Mouse (Mus musculus) midbrain, postnatal 0 days (tissue): ENCODE results near the gene Rpl36. TPM values are rescaled to one million over a fixed set of nuclear protein-coding genes. Genes with fewer than 3 reads are reported as not detected.
"Not testable (repeated sequence)": the region's sequence is repeated elsewhere in the genome, so short reads cannot be mapped to it uniquely, and the experiment has no call there.

Source experiments
- ATAC-seq: fragments of 200-750 bp; cut with Nextera tagmentation; 2 replicates; pipeline ENCODE4 v1.8.0; 2017; ENCODE audit warnings: moderate number of reproducible peaks, mild to moderate bottlenecking, moderate TSS enrichment, moderate library complexity; ENCODE audit not compliant: low FRiP score
- DNase-seq: peaks from one replicate; pipeline ENCODE4 v3.0.0-alpha.2; 2015; ENCODE audit warnings: low spot score
- H3K27ac ChIP-seq: fragments of 300-500 bp; sonication (generic); 2 replicates; pipeline ENCODE4 v1.5.1; 2014; ENCODE audit warnings: low read depth, mild to moderate bottlenecking, low read length, mixed read lengths
- H3K27me3 ChIP-seq: fragments of 300-500 bp; sonication (generic); 2 replicates; pipeline ENCODE4 v1.6.1; 2014; ENCODE audit warnings: low read length, control low read depth, mixed read lengths; ENCODE audit not compliant: insufficient read depth
- H3K36me3 ChIP-seq: fragments of 300-500 bp; sonication (generic); 2 replicates; pipeline ENCODE4 v1.6.1; 2014; ENCODE audit warnings: low read length, control low read depth, mixed read lengths; ENCODE audit not compliant: insufficient read depth
- H3K4me1 ChIP-seq: fragments of 300-500 bp; sonication (generic); 2 replicates; pipeline ENCODE4 v1.6.1; 2014; ENCODE audit warnings: mild to moderate bottlenecking, control low read depth, antibody characterized with exemption, low read length, mixed read lengths; ENCODE audit not compliant: insufficient read depth
- H3K4me2 ChIP-seq: fragments of 300-500 bp; sonication (generic); 2 replicates; pipeline ENCODE4 v1.6.1; 2014; ENCODE audit warnings: low read depth, mild to moderate bottlenecking, low read length, mixed read lengths; ENCODE audit not compliant: poor library complexity, severe bottlenecking
- H3K4me3 ChIP-seq: fragments of 300-500 bp; sonication (generic); 2 replicates; pipeline ENCODE4 v1.5.1; 2014; ENCODE audit warnings: low read depth, mild to moderate bottlenecking, low read length, moderate library complexity
- H3K9ac ChIP-seq: fragments of 300-500 bp; sonication (generic); replicated peaks from 2 replicates; pipeline ENCODE4 v1.6.1; 2014; ENCODE audit warnings: mild to moderate bottlenecking, low read length, moderate library complexity, mixed read lengths; ENCODE audit not compliant: poor library complexity, severe bottlenecking
- H3K9me3 ChIP-seq: fragments of 300-500 bp; sonication (generic); 2 replicates; pipeline ENCODE4 v1.6.1; 2016; ENCODE audit warnings: low read length, control low read depth
- CTCF ChIP-seq: IDR thresholded peaks from 2 replicates; pipeline ENCODE4 v1.5.1; 2016; ENCODE audit warnings: antibody characterized with exemption, mild to moderate bottlenecking
- WGBS: fragments of 180-500 bp; shearing (Covaris S2); extraction: QIAGEN DNeasy Blood & Tissue Kit; methylation state at CpG from one replicate; pipeline ENCODE4 v1.1.7; 2014; 5-methylcytosine and 5-hydroxymethylcytosine counted together
- polyA plus RNA-seq: library from polyadenylated mRNA; unstranded; fragments of >200 nt; fragmentation: Nextera tagmentation; extraction: Ambion mirVana; gene quantifications from 2 replicates; pipeline ENCODE4 v1.2.1, GENCODE M21; 2015
- total RNA-seq: library from RNA; depleted of rRNA; stranded (reverse); fragments of >200 nt; gene quantifications from 2 replicates; pipeline ENCODE4 v1.2.3, GENCODE M21; 2014

The Rpl36 gene
- total and polyA plus RNA-seq, 2 experiments from 2014 or later = 1,008 to 1,089 TPM

DNA sequence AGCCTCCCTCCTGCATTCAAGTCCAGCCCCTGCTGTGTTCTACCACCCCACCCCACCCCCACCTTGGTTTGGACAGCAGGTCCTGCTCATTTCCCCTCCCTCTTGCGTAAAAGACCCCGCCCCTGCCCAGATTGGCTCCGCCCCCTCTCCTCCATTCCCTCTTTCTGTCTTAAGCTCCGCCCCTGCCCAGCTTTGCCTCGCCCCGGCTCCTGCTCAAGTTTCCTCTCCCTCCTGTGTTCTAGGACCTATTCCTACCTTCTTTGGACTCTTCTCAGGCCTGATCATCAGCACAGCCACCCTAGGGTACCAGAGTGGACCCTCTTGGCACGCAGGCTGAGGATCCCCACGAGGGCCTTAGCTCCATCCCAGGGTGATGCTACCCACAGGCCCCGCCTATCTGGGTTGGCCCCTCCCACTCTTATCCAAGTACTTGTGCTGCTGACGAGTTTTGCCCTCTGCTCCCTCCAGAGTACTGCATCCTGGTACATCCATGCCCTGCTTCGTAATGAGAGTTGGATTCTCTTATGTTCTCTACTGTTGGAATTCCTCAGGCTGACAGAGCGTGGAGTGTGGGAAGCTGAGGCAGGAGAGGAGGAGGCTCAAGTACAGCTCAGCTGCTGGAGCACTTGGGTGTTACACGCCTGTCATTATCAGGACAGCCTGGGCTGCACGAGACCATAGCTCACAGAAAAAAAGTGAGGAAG is 1.2 kb upstream of the Rpl36 start:
- no peak overlapping the region for H3K4me3 ChIP-seq
- DNase-seq (no peak), ATAC-seq (no peak)
- no peak overlapping the region for H3K27ac ChIP-seq
- H3K9ac ChIP-seq = no peak overlapping the region
- WGBS = 19% methylated on average over 14 of the region's 14 CpGs
- H3K4me2 ChIP-seq = no peak overlapping the region
- H3K27me3 ChIP-seq = no peaks in the 10 kb centered on the region
- H3K9me3 ChIP-seq = no peaks in the 10 kb centered on the region
- peaks cover 33% of the 10 kb centered on the region for H3K36me3 ChIP-seq
- H3K4me1 ChIP-seq = peaks cover 15% of the 10 kb centered on the region
- TF ChIP-seq CTCF = no peak

DNA sequence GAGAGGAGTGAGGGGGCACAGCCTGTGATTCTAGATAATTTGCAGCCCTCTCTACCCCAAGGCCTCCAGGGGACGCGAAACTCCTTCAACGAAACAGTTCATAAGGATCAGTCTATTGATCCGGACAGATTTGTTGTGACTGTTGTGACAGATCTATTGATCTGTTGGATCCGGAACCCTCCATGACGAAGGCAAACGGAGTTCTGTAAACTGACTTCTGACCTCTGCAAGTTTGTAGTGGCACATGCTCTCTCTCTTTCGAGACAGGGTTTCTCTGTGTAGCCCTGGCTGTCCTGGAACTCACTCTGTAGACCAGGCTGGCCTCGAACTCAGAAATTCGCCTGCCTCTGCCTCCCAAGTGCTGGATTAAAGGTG is 664 bp upstream of the Rpl36 start:
- 78% methylated on average over 10 of the region's 10 CpGs for WGBS
- Histone ChIP-seq H3K4me1 (peaks cover 15% of the 10 kb centered on the region), H3K36me3 (peaks cover 34% of the 10 kb centered on the region)
- ATAC-seq, H3K9ac ChIP-seq, H3K27me3 ChIP-seq, H3K27ac ChIP-seq, H3K4me2 ChIP-seq, H3K9me3 ChIP-seq, DNase-seq, H3K4me3 ChIP-seq: not testable (repeated sequence)

DNA sequence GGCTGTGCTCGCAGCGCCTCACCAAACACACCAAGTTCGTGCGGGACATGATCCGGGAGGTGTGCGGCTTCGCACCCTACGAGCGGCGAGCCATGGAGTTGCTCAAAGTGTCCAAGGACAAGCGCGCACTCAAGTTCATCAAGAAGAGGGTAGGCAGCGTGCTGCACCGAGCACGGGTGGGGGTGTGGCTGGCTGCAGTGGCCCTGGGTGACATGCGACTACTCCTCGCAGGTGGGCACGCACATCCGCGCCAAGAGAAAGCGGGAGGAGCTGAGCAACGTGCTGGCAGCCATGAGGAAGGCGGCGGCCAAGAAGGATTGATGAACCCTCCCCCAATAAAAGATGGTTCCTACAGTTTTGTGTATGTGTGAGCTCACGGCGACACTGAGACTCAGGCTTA is 677 bp downstream of the Rpl36 start:
- Histone ChIP-seq H3K9ac (peak overlapping the region; percentile 69), H3K4me2 (peak overlapping the region; percentile 75), H3K27ac (peak overlapping the region; percentile 95), H3K36me3 (peaks cover 45% of the 10 kb centered on the region), H3K4me3 (peak overlapping the region; percentile 65)
- ATAC-seq, H3K9me3 ChIP-seq, DNase-seq, H3K27me3 ChIP-seq, H3K4me1 ChIP-seq: not testable (repeated sequence)
- WGBS = 4% methylated on average over 24 of the region's 26 CpGs

DNA sequence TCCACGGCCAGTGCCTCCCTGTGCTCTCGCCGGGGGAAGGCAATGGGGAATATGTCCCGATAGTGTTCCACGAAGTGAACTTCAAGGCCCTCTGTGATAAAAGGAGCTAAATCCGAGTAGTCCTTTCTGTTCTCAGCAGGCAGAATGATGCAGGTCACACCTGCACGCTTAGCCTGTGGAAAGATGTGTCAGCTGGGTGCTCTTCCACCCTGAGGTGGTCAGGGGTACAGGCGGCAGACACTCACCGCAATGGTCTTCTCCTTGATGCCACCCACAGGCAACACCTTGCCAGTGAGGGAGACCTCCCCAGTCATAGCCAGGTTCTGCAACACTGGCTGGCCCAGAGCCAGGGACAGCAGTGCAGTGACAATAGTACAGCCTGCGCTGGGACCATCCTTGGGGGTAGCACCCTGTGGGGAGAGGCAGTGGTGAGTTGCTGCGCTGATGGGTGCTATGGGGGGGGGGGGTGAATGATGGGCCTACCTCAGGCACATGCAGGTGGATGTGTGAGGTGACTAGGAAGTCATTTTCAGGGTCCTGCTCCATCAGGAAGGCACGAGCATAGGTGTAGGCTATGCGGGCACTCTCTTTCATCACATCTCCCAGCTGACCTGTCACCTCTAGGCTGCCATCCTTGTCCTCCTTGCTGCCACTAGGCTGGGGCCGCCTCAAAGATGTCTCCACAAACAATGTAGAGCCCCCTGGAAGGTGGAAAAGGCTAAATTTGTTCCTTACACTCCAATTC is 1.3 kb downstream of the Rpl36 start:
- ATAC-seq (no peak), DNase-seq (no peak)
- peak; percentile 6; the same call in 1 of the 2 replicates for TF ChIP-seq CTCF
- H3K27ac ChIP-seq = peak overlapping the region; percentile 32; the same call in 1 of the 2 replicates
- peaks cover 9% of the 10 kb centered on the region; the same call in 1 of the 2 replicates for H3K4me1 ChIP-seq
- H3K9me3 ChIP-seq = no peaks in the 10 kb centered on the region
- peak overlapping the region; percentile 65 for H3K4me3 ChIP-seq
- H3K36me3 ChIP-seq = peaks cover 51% of the 10 kb centered on the region
- no peaks in the 10 kb centered on the region for H3K27me3 ChIP-seq
- WGBS = 35% methylated on average over 13 of the region's 14 CpGs
- H3K4me2 ChIP-seq = peak overlapping the region; percentile 75
- peak overlapping the region; percentile 69 for H3K9ac ChIP-seq

DNA sequence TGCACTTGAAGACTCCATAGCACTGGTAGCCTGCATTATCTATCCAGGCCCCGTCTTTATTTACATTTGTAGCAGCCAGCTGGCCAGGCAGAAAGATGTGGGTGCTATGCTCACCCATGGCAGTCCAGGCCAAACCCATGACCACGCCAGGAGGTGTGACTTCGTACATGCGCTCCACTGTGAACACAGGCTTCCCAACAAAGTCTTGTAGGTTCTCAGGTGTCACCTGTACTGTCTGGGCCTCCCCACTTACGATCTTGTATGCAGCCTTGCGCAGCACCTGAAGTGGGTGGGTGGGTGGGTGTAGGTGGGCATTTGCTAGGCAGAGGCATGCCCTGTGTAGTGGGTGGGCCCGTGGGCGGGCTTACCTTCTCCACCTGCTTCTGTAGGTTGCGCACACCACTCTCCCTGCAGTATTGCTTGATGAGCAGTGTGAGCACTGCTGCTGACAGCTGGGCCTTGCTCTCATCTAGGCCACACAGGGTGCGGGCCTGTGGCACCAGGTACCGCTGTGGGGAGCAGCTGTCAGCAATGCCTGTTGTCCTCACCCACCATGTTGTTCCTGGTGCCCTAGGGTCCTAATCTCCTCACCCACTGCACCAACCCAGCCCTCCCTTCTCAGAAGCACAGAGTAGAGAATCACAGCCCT is 2.0 kb downstream of the Rpl36 start:
- no peak overlapping the region for H3K4me2 ChIP-seq

DNA sequence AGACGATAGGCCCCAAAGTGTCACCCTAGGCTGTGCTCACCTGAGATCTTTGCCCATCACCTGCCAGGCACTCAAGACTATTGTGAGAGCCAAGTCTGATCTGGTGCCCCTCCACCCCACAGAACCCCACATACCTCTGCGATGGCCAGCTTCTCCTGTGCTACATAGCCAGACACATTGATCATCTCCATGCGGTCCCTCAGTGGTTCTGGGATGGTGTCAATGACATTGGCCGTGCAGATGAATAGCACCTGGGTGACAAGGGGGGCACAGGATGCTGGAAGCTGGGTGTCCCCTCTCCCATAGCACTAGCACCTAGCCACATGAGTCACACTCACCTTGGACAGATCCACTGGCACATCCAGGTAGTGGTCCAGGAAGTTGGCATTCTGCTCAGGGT is 2.6 kb downstream of the Rpl36 start:
- Histone ChIP-seq H3K36me3 (peaks cover 60% of the 10 kb centered on the region), H3K9me3 (no peaks in the 10 kb centered on the region), H3K9ac (no peak overlapping the region), H3K27ac (no peak overlapping the region), H3K4me1 (peaks cover 4% of the 10 kb centered on the region; the same call in 1 of the 2 replicates), H3K4me2 (no peak overlapping the region), H3K4me3 (no peak overlapping the region), H3K27me3 (no peaks in the 10 kb centered on the region)
- DNase-seq (no peak), ATAC-seq (no peak)
- TF ChIP-seq CTCF = no peak
- WGBS = 88% methylated on average over 4 of the region's 4 CpGs

More for the DNA sequence above, 2.0 kb downstream of the Rpl36 start:
- ATAC-seq (no peak), DNase-seq (no peak)
- no peak for TF ChIP-seq CTCF
- H3K27me3 ChIP-seq = no peaks in the 10 kb centered on the region
- no peaks in the 10 kb centered on the region for H3K9me3 ChIP-seq
- peaks cover 58% of the 10 kb centered on the region for H3K36me3 ChIP-seq
- no peak overlapping the region for H3K4me3 ChIP-seq
- H3K9ac ChIP-seq = no peak overlapping the region
- 89% methylated on average over 11 of the region's 11 CpGs for WGBS
- no peak overlapping the region for H3K27ac ChIP-seq
- peaks cover 9% of the 10 kb centered on the region; the same call in 1 of the 2 replicates for H3K4me1 ChIP-seq
